13 mouse cellular contexts compared by ENCODE assay signal in the genomic region with DNA sequence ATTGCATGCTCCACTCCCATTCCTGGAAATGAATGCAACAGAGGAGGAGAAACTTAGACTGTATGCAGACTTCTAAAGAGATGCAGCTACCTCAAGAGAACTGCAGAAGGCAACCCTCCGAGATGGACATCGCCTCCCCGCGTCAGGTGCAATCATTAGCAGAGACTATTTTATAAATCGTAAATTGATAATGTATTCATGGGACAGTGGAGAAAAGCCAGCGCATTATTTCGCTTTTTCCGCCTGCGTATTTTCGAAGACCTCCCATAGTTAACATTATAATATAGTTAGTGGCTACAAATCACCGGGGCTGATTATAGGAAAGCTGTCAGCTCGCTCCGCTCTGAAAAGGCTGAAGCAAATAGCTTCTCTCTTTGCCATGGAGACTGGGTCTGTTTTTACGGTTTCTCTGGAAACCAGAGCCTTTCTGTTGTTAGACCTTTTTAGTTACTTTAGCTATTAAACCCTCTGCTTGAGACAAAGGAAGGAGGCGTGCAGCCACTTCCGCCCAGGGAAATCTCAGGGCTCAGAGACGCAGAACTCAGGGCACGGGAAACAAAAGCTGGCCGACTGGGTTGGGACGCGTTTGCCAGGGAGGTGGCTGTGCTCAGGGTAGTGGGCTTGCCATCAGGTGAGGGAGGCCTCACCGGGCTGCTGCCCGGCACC.
DNase-seq lines count a peak whose midpoint lies in the region; ATAC-seq lines count a peak whose summit lies in the region.
"Had no signal": no experiment of that assay in that cellular context is flagged by ENCODE, and none has a peak within 500 bp of the region (broad histone marks: within the 10 kb centered on the region; RNA-seq: fewer than 3 reads in every experiment).

No protein-coding gene starts in this region.

- H3K4me3 ChIP-seq in forebrain, embryonic 14.5 days (ENCODE audit: low read depth, low read length): peak overlapping the region; percentile 9; the same call in 1 of the 2 replicates
- H3K4me3 ChIP-seq in neural tube, embryonic 12.5 days: no peak overlapping the region
- H3K4me3 ChIP-seq: heart, embryonic 15.5 days; limb, embryonic 12.5 days had no signal

- DNase-seq in frontal cortex, postnatal 36 days (ENCODE audit: low spot score in 2 of 2): peak; percentile 11 to 14
- peak; percentile 89 for DNase-seq in forebrain, embryonic 14.5 days (ENCODE audit: low spot score)
- DNase-seq in layer of hippocampus, postnatal 14 days (ENCODE audit: low spot score in 2 of 2): peak; percentile 21 to 32
- DNase-seq in yolk sac, embryonic 10.5 days (ENCODE audit: low spot score): no peak
- no peak for DNase-seq in adrenal gland, adult 2 months
- DNase-seq in adrenal gland, postnatal 4 days (ENCODE audit: low spot score in 2 of 2): no peak
- DNase-seq: adrenal gland, postnatal 14 days; kidney, adult 2 months; lung, postnatal 14 days had no signal

- H3K4me1 ChIP-seq in forebrain, embryonic 14.5 days (ENCODE audit: control insufficient read depth, insufficient read depth, low read length): peaks cover 34% of the 10 kb centered on the region
- H3K4me1 ChIP-seq in neural tube, embryonic 12.5 days: peaks cover 42% of the 10 kb centered on the region

- peak overlapping the region; percentile 43; the same call in 1 of the 2 replicates for H3K9ac ChIP-seq in forebrain, embryonic 14.5 days (ENCODE audit: low read length)
- H3K9ac ChIP-seq in neural tube, embryonic 12.5 days: 0 out of 2 replicates have a peak overlapping the region, but pooled peaks have one; percentile 22
- H3K9ac ChIP-seq: heart, embryonic 15.5 days; limb, embryonic 12.5 days had no signal

- H3K27ac ChIP-seq in forebrain, embryonic 14.5 days (ENCODE audit: low read depth, low read length): peak overlapping the region; percentile 67
- H3K27ac ChIP-seq in neural tube, embryonic 12.5 days: no peak overlapping the region
- H3K27ac ChIP-seq: heart, embryonic 15.5 days; limb, embryonic 12.5 days had no signal

- 5% methylated on average over 23 of the region's 23 CpGs for WGBS in forebrain, embryonic 14.5 days
- 14% methylated on average over 23 of the region's 23 CpGs for WGBS in neural tube, embryonic 12.5 days

- no peaks in the 10 kb centered on the region for H3K9me3 ChIP-seq in forebrain, embryonic 14.5 days (replicated peaks; ENCODE audit: control insufficient read depth, low read length)
- no peaks in the 10 kb centered on the region for H3K9me3 ChIP-seq in neural tube, embryonic 12.5 days
- H3K9me3 ChIP-seq: heart, embryonic 15.5 days; limb, embryonic 12.5 days had no signal

- peaks cover 13% of the 10 kb centered on the region for H3K27me3 ChIP-seq in forebrain, embryonic 14.5 days (replicated peaks; ENCODE audit: control insufficient read depth, insufficient read depth, low read length)
- peaks cover 35% of the 10 kb centered on the region for H3K27me3 ChIP-seq in neural tube, embryonic 12.5 days (replicated peaks)

- H3K4me2 ChIP-seq in forebrain, embryonic 14.5 days (ENCODE audit: low read length): peak overlapping the region; percentile 44
- H3K4me2 ChIP-seq in neural tube, embryonic 12.5 days (replicated peaks): peak overlapping the region; percentile 44
- H3K4me2 ChIP-seq: heart, embryonic 15.5 days; limb, embryonic 12.5 days had no signal

- ATAC-seq in frontal cortex, adult (ENCODE audit: low TSS enrichment): no peak; the same call in 1 of the 2 replicates
- peak; percentile 74 for ATAC-seq in forebrain, embryonic 14.5 days
- ATAC-seq in neural tube, embryonic 12.5 days (ENCODE audit: low FRiP score, low read depth): peak; percentile 66

- no peaks in the 10 kb centered on the region for H3K36me3 ChIP-seq in forebrain, embryonic 14.5 days (ENCODE audit: control insufficient read depth, insufficient read depth, low read length)
- H3K36me3 ChIP-seq in neural tube, embryonic 12.5 days: no peaks in the 10 kb centered on the region
- H3K36me3 ChIP-seq: heart, embryonic 15.5 days; limb, embryonic 12.5 days had no signal

Comparison
In these comparisons a context has a peak if more than half of its experiments do, and no peak if none do; other contexts are left out.
1. DNase-seq: peak in frontal cortex, postnatal 36 days (2 of 2), forebrain, embryonic 14.5 days (single experiment) and layer of hippocampus, postnatal 14 days (2 of 2); none in yolk sac, embryonic 10.5 days (single experiment), adrenal gland, adult 2 months (single experiment) and adrenal gland, postnatal 4 days (0 of 2).